Mouse (Mus musculus): ENCODE data around the gene Psmb9.
"Not testable (repeated sequence)": the region's sequence is repeated elsewhere in the genome, so short reads cannot be mapped to it uniquely, and the experiment has no call there.

Psmb9 gene

GRCm38 (mm10) chr17:34183564-34184219, 3.9 kb downstream of the Psmb9 start:
- DNase-seq (ENCODE audit: low read depth, low spot score), result no peak

- no peak for DNase-seq (ENCODE audit: low read depth, low spot score)
Measured at GRCm38 (mm10) chr17:34179913-34180859, 7.4 kb downstream of the Psmb9 start.

- no peak for DNase-seq (ENCODE audit: low read depth, low spot score)
Measured at GRCm38 (mm10) chr17:34179019-34179418, 8.5 kb downstream of the Psmb9 start.

GRCm38 (mm10) chr17:34177179-34177578, 10.4 kb downstream of the Psmb9 start:
- no peak for DNase-seq (ENCODE audit: low read depth, low spot score)

- DNase-seq (ENCODE audit: low read depth, low spot score), result no peak
Measured at GRCm38 (mm10) chr17:34174075-34174474, 13.5 kb downstream of the Psmb9 start.

- DNase-seq (ENCODE audit: low read depth, low spot score), result no peak
Measured at GRCm38 (mm10) chr17:34172528-34172927, 15.0 kb downstream of the Psmb9 start.

DNA sequence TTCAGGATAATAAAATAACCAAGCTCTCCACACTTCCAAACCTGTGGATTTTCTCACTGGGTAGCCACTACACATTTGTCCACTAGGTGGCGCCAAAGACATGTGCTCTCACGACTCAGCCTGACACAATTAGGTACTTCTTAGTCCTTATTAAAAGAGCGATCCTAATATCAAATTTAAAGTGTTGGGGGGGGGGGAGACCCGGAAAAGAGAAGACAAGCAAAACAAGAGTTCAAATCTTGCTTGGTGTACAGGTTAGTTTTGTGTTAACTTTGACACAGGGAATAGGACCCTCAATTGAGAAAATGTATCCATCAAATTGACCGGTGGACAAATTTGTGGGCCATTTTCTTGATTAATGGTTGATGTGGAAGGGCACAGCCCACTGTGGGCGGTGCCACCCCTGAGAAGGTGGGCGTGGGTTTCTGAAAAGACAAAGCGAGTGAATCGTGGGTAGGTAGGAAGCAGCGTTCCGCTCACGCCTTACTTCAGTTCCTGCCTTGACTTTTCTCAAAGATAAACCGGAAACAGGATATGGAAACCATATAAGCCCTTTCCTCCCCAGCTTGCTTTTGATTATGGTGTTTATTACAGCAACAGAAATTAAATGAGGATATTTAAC, 16.6 kb downstream of the Psmb9 start:
- DNase-seq (ENCODE audit: low read depth, low spot score), result peak; percentile 85

- no peak for DNase-seq (ENCODE audit: low read depth, low spot score)
Measured at GRCm38 (mm10) chr17:34170487-34170876, 17.1 kb downstream of the Psmb9 start.

DNA sequence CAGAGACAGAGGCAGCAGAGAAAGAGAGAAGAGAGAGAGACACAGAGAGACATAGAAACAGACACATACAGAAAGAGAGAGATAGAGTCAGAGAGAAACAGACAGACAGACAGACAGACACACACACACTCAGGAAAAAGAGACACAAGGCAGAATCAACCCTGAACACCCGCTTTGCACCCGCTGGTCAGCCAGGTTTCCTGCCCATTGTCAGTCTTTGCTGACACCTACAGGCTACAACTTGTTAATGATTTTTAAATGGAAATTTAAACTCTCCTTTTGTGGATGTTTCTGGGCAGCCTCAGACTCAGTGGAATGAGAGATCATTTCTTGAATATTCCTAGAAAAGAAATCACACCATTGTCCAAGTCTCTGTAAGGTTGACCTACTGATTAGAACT, 18.3 kb downstream of the Psmb9 start:
- DNase-seq (ENCODE audit: low read depth, low spot score), result peak; percentile 60

DNA sequence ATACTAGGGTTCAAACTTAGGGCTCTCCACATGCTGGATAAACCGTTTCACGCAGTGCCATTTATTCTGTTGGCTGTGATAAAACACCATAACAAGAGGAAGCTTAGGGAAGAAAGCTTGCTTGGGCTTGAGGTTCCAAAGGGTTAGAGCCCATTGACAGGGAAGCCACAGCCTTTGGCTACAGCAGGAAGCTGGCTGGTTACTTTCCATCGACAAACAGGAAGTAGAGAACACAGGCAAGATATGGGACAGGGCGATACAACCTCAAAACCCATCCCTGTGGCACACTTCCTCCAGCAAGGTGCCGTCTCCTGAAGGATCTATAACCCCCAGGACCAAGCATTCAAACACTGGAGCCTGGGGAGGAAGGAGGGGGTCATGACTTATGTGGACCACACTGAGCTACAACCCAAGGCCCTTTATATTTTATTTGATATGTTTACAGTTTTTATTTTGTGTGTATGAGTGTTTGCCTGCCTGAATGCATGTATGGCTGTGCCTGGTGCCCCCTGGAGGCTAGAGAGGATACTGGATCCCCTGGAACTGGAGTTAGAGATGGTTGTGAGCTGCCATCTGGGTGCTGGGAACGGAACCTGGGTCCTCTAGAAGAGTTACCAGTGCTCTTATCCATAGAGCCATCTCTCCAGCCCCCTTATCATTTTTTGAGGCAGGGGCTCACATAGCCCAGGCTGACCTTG, 22.4 kb downstream of the Psmb9 start:
- no peak for DNase-seq (ENCODE audit: low read depth, low spot score)

DNA sequence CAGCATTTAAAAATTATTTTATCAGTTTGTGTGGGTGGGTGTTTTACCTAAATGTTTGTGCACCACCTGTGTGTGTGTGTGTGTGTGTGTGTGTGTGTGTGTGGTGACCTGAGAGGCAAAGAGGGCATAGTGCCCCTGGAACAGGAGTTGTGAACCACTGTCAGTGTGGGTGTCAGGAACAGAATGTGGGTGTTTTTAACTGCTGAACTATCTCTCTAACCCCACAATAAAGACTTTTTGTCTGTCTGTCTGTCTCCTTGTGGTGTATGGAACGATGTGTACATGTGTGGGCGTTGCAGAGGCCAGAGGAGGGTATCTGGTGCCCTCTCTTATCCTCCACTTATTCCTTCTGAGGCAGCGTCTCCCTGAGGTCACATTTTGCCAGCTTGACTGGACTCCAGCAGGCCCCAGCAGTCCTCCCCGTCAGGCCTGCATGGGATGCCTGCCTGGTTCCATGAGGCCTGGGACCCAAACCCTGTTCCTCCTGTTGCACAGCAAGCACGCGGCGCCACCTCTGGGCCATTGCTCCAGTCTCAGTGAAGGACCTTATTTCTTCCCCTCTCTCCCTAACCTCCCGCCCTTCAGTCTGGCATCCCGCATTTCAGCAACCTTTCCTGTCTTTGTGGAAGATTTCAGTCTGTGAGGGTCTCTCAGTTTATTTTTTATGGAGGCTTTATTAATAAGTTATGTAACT, 23.2 kb downstream of the Psmb9 start:
- peak; percentile 23 for DNase-seq (ENCODE audit: low read depth, low spot score)

GRCm38 (mm10) chr17:34155534-34155933, 32.0 kb downstream of the Psmb9 start:
- no peak for DNase-seq (ENCODE audit: low read depth, low spot score)

DNA sequence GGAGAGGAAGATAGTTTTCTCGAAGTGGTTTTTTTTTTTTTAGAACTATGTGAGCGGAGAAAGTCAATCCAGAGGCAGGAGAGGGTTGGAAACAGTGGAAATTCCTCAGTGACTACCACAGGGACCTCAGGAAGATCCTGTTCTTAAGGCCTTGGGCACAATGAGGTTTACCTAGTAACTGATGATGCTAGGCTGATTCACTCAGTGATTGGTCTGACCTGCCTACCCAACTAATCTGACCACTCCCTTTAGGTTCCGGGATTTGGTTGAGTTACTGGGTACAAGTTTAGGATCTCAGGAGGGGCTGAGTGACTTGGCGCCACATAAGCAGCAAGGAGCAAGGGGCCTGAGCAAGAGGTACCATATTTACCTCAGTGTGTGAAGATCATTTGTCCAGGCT, 34.6 kb downstream of the Psmb9 start, which contains the start of gene H2-DMb1:
TSS of gene H2-DMb1 (plus strand) at position 150 of the 400 bp plus-strand sequence.
- peak; percentile 94 for DNase-seq (ENCODE audit: low read depth, low spot score)

DNA sequence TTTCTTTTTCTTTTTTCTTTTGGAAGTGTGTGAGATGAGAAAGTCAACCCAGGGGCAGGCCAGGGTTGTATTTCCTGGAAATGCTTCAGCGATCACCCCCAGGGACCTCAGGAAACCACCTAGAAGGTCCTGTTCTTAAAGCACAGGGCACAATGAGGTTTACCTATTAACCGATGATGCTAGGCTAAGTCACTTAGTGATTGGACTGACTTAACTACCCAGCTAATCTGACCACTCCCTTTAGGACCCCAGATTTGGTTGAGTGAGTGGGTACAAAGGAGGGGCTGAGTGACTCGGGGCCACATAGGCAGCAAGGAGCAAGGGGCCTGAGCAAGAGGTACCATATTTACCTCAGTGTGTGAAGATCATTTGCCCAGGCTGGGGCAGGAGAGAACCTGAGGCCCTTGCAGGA, 42.6 kb downstream of the Psmb9 start:
- no peak for DNase-seq (ENCODE audit: low read depth, low spot score)

DNA sequence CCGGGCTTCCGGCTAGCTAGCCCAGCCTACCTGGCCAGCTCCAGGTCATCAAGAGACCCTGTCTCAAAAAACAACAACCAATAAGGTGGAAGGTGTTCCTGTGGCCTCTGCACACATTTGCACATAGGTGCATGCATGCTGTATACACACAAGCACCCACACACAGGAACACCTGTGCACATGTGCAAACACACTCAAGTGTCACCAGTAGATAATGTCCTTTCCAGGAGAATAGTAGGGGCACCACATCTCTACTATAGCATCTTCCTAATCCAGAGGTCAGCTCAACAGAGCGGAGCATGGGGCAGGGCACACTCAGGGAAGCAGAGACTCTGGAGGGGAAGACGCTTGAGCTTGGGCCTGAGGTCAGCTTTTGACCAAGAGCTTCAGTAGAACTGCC, 43.3 kb downstream of the Psmb9 start:
- not testable (repeated sequence) for DNase-seq (ENCODE audit: low read depth, low spot score)

- no peak for DNase-seq (ENCODE audit: low read depth, low spot score)
Measured at GRCm38 (mm10) chr17:34143461-34143860, 44.1 kb downstream of the Psmb9 start.

- peak; percentile 63 for DNase-seq (ENCODE audit: low read depth, low spot score)
Measured at GRCm38 (mm10) chr17:34143033-34143432, 44.5 kb downstream of the Psmb9 start, which contains the start of gene H2-DMb2. TSS of gene H2-DMb2 (plus strand) at chr17:34143307.

- DNase-seq (ENCODE audit: low read depth, low spot score), result no peak
Measured at GRCm38 (mm10) chr17:34142456-34143010, 45.0 kb downstream of the Psmb9 start.

- peak; percentile 66 for DNase-seq (ENCODE audit: low read depth, low spot score)
Measured at GRCm38 (mm10) chr17:34141448-34141847, 46.1 kb downstream of the Psmb9 start.

DNA sequence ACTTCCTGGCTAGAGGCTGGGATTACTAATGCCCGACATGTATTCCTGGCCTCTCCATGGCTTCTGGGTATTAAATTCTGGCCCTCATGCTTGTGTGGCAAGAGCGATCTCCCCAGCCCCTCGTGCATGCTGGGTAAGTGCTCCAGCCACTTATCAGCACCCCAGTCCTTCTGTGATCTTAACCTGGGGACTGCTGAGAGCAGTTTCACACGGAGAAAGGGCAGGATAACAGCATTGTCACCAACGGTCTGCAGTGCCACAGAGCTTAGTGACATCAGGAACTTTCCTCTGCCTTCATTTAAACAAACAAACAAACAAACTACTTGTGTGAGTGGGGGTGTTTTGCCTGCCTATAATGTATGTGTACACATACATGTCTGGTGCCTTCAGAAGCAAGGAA, 47.3 kb downstream of the Psmb9 start:
- DNase-seq (ENCODE audit: low read depth, low spot score), result no peak

- peak; percentile 52 for DNase-seq (ENCODE audit: low read depth, low spot score)
Measured at GRCm38 (mm10) chr17:34139416-34139815, 48.1 kb downstream of the Psmb9 start.

All from brain, adult 2 months (tissue).